Mouse (Mus musculus): ENCODE measurements around the gene Gngt2.

Gene Gngt2

DNA sequence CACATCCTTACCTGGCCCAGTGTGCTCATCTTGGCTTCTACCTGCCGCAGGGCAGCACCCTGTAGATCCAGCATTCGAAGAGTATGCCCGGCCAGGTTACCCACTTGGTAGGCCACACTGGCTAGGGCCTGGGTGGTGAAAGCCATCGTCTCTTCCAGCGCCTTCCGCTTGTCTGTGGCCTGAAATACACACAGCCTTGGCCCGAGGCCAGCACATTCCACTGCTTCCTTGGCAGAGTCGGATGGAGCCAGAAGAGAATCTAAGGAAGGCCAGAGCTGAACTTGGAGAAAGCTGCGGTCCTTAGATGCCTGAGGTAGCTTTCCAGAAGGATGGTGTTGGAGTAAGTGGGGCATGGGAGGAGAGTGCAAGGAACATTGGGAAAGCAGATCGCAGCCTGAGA is at the start of gene Gngt2:
Gene Gngt2, plus strand, starts transcription at position 158 of the 400 bp plus-strand sequence.
- peak; percentile 94 for DNase-seq

DNA sequence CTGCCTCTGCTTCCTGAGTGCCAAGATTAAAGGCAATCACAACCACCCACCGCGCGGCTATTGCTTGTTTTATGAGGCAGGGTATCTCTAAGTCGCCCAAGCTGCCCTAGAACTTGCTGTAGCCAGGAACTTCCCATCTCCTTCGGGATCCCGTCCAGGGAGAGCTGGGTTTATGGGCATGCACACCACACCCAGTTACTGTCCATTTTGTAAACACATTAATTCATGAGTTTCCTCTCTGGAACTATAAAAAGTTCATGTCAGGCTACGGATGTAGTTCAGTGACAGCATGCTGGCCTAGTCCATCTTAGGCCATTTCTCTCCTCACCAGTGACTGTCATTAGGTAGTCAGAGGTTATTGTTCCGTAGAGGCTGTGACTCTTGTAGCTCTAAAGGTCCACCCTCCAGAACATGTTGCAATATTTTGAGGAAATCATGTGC is 47.5 kb upstream of the Gngt2 start:
- peak; percentile 64 for DNase-seq

DNA sequence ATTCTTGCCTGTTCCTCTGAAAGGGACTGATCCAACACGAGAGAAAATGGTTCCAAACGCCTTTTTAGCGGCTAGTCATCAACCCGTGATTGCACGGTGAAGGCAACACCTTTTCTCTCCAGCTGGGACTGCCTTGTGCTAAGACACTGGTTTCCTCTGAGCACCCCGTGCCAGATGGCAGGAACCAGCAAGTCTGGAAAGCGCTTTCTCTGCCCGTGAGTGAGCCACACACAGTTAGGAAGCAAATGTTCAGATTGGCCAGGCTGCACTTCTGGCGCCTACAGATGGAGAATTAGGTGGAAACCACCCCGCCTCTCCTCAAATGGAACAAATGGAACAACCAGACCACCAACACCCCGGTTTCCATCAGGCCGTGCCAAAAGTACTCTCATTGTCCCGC is 45.2 kb upstream of the Gngt2 start:
- no peak for DNase-seq

DNA sequence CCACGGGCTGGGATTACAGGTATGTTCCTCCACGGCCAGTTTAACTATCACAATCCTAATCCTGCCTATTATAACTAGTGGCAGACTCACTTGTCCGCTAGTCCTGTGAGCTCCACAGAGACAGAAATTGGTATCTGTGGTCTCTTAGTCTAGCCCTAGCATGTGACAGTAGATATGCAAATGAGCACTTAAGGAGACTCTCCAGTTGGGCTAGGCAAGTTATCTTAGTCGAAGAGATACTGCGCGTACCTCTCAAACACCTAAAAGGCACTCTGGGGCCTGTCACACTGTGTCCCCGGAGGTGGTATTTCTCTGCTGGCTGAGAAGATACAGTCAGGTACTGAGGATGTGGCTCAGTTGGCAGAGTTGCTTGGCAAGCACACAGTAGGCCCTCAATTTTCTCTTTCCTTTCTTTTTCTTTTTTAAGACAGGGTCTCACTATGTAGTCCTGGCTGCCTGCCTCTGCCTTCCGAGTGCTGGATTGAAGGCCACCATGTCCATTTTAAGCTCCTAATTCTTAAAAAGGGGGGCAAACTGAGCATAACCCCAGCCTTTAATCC is 44.0 kb upstream of the Gngt2 start:
- DNase-seq = no peak

DNA sequence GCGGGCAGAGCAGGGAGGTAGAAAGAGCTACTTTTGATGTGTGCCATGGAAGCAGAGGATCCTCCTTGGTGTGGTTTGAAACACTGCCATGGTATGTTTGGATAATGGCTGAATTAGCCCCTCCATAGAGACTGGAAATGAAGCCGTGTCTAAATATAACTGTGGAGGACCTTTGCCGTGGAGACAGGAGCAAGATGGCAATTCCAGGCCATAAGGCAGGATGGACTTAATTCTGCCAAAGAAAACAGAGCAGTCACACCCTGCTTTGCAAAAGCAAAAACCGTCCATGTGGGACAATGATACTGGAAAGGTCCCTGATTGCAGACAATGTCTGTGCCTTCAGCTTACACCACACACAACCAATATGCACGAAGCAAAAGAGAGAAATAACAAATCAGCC is 42.8 kb upstream of the Gngt2 start:
- no peak for DNase-seq

DNA sequence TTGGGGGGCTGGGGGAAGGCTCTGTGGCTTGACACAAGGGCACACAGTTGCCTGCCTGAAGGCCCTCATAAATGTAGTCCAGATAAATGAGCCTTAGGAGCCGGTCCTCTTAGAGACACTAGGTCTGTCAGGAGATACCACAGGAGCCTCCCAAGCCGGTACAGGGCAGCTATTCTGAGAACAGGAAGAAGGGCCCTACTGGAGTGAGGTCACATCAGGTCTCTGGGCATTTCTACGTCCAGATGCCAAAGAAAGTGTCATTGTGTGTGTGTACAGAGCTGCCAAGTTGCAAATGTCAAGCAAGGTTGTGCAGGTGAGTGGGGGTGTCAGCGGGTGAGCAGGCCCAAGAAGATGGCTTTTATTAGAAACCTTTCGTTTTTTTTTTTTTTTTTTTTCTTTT is 41.4 kb upstream of the Gngt2 start:
- DNase-seq = no peak

DNA sequence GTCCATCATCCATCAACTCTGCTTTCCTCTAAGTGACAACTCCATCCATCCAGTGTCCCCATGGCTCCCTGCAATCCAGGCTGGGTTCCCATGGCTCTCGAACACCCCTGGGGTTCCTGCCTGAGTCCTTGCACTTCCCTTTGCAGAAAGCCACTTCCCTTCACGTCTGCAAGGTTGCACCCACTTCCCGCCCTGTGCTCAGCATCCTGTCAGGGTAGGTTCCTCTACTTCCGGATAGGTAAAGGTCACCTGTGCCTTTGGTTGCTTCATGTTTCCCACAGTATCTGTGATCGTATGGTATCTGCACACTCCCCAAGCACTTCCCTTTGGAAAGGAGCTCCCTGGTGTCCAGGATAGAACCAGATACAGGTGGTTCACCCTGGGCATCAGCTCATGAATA is 32.0 kb upstream of the Gngt2 start:
- DNase-seq = no peak

DNA sequence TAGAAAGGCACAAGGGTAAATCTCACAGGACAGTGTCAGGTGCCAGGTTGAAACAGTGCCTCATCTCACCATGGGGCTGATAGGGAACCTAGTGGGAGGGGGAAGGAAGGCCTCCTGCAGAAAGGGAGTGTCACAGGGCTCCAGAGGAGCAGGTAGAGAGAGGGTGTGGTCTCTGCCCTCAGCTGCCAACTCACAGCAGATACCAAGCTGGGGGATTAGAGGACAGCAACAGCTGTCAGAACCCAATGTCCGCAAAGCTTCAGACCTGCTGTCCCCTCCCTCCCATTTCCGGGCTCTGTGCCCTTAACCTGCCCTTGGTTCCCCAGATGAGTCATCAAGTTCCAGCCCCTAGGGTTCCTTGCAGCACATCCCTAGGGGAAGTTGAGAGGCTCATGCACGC is 31.5 kb upstream of the Gngt2 start:
- DNase-seq = no peak

DNA sequence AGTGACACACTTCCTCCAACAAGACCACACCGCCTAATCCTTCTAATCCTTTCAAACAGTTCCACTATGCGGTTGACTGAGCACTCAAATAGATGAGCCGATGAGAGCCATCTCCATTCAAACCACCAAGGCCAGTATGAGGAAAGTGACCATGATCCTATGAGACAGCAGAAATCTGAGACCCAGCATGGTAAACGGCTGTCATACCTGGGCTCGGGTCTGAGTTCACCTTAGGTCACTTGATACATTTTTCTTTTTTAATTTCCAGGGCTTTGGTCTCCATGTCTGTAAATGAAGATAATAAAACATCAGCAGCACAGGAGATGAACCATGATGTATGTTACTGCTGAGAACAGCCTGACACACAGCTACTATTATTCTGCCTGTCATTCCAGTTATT is 29.1 kb upstream of the Gngt2 start:
- no peak for DNase-seq

DNA sequence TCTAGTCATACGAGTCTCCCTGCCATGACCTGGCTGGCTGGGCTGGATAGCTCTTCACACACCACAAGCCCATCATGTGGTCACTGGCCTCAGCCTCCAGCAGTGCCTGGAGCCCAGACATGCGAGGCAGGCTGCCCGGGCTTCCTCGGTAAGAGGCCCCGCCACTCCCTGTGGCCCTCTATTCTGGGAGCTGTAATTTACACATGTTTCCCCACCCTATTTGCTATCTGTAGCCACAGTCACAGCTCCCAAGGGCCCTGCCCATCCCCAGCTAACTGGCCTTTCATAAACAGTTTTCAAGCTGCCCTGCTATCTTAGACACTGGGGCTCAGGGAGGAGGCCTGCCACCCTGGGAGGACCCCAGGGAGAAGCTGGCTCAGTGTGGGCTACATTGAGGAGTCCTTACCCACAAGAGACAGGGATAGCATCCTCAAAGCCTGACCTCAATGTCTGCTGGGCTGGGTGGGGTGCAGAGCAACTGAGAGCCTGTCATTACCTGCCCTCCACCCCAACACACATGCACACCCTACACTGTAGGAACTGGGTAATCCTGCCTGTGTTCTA is 28.5 kb upstream of the Gngt2 start:
- no peak for DNase-seq

DNA sequence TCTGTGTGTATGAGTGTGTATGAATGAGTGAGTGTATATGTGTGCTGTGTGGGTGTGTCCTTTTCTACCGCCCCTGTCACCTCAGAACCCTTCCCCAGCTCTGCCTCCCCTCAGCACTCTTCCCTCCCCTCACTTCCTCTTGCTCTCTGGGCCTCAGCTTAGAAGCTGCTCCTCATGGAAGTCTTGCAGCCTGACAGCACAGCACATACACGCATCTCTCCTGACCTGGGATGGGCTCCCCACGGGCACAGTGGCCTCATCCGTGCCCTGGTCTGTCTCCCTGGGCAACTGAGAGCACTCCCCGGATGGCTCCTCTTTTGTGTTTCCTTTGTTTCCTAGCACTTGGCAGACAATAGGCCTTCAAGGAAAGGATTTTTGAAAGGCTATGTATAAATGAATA is 27.4 kb upstream of the Gngt2 start:
- no peak for DNase-seq

DNA sequence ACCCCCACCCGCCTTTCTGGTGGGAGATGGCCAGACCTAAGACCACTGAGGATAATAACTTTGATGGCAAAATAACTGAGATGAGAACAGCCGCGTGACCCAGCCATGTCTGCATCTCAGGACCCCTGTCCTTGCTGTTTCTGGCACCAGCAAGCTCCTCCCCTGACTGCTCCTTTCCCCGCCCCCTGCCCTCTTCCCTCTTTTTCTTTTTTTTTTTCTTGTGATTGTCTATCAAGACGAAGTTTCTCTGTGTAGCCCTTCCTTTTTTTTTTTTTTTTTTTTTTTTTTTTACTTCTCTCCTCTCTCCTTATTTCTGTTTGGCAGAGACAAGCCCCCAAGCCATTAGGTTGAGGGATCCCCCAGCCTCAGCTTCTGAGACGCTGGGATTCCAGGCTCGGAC is 26.2 kb upstream of the Gngt2 start:
- DNase-seq = no peak

DNA sequence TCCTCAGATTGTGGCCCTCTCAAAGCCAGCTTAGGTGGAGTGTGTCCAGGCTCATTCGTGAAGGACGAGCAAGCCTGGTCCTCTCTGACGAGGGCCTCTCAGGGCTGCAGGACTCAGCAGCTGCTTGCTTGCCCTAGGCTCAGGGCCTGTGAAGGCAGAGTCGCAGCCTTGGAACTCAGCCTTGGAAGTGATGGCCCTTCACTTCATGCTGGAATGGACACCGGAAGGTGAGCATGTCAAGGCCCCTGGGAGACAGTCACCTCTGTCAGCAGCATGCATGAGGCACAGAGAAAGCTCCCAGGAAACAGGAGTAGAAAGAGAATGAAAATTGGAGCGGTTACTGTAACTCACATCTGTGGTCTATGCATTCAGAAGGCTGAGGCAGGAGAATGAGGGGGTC is 25.3 kb upstream of the Gngt2 start:
- DNase-seq = no peak

DNA sequence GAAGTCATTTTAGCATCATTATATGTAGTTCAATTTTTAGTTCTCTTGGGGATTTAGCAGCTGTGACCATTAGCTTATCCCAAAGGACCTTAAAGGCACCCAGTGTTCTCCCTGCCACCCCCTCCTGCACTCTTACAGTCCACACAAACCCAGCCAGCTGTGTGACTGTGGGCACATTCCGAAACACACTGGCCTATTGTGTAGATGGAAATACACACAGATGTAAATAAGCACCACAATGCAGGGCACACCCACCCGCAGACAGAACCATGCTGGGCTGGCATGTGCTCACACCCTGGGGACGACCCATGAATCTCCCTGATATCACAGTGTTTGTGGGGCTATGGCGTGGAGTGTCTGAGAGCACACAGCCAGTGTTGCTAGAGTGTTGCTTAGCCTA is 24.8 kb upstream of the Gngt2 start:
- no peak for DNase-seq

DNA sequence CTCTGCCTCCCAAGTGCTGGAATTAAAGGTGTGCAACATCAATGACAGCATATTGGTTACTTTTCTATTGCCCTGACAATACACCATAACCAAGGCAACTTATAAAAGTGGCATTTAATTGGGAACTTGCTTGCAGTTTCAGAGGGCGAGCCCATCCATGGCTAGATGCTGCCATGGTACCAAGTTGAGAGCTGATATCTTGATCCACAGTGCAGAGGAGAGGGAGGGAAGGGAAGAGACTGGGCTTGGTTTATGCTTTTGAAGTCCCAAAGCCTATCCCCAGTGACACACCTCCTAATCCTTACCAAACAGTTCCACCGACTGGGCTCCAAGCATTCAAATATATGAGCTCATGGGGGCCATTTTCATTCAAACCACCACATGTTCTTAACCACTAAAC is 22.9 kb upstream of the Gngt2 start:
- no peak for DNase-seq

DNA sequence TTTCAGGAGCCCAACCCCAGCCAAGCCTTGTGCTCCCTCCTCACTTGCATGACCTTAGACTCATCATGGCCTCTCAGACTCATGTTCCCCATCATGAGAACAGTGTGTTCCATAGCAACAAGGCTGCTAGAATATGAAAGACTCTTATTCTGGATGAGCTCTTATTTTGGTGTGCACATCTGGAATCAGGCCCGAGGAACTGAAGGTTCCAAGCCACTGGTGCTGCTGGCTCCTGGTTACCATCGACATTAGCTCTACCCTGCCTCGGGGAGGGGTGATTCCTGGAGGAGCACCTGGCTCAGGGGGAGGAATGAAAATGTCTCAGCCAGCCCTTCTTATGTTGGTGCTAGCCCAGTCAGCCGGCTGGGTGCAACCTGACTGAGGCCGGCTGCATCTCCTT is 22.2 kb upstream of the Gngt2 start:
- no peak for DNase-seq

DNA sequence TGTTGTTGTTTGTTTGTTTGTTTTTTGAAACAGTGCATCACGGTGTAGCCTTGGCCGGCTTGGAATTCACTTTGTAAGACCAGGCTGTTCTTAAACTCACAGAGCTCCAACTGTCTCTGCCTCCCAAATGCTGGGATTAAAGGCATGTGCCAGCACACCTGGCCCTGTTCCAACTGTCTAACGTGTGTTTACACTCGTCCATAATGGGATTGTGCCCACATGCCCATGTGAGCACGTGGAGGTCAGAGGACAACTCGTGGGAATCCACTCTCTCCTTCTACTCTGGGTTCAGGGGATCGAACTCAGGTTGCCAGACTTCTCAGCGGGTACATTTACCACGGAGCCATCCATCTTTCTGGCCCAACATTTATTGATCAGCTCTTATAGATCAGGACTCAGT is 21.6 kb upstream of the Gngt2 start:
- DNase-seq = no peak

DNA sequence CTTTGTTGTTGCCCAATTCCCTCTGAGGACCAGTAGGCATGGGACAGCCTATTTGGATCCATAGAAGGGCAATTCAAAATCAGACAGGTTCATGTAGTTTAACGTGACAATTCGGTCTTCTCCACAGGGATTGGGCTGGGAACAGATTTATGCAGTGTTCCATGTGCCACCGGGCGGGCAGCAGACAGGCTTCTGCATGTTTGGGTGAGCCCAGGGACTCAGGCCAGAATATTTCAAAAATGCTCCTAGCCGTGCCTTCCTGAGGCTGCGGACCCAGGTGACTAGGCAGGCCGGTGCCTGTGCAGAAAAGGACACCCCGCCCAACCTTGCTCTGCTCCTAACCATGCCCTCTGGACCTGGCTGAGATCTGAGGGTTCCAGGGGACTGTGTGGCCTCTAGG is 17.9 kb upstream of the Gngt2 start:
- DNase-seq = no peak

DNA sequence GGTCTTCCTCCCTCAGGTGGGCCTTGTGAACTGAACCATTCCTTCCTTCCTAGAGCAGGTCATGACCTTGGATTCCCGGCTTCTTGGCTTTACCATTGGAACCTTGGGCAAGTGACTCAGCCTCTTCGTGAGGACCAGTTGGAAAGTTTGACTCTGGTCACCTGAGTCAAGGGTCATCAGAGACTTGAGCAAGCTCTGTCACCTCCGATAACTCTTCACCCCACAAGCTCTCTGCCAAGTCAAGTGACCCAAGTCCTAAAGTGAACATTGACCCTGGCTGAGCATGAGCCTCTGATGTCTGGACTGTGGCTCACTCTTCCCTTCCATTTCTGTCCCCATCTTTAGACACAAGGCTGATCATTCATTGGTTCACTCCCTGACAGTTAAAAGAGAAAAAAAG is 15.5 kb upstream of the Gngt2 start:
- no peak for DNase-seq

DNA sequence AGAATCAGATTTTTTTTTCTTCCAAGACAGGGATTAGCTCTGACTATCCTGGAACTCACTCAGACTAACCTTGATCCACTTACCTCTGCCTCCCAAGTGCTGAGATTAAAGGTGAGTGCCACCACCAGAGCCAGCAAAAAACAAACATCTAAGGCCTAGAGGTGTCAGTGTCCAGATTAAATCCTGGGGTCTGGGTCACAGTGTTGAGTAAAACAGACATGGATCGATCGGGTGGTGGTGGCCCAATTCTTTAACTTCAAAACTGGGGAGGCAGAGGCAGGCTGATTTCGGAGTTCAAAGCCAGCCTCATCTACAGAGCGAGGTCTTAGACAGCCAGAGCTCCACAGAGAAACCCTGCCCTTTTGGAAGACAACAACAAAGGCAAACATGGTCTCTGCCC is 14.6 kb upstream of the Gngt2 start:
- no peak for DNase-seq

DNA sequence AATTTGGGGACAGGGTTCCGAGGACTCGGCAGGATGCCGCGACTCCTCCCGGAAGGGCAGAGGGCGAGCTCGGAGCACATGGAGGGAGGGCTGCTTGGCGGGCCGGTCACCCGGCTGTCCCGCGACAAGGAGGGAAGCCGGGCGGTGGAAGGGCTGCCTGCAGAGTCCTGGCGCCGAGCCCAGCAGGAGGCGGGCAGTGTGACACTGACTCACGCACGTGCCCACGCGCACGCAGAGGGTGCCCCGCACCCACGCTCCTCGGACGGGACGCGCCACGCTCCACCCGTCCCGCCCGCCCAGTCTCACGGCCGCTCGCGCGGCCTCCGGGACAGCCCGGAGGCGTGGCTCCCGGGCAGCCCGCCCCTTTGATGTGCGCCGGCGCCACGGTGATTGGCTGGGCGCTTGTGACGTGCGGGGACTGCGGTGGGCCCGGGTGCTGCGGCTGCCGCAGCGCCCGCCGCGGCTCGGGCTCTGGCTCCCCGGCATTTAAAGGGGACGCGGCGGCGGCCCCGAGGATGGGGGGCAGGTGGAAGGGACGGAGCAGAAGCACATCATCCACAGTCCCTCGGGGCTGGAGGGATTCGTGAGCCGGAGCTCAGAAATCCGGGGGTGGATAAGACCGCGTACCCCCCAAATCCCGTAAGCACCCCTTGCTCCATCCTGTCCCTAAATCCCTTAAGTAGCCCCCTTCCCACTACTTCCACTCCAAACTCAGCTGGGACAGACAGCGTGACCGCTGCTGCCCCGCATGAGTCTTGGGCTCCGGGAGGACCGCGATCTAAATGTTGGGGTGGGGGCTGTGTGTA is 12.7 kb upstream of the Gngt2 start, which contains the start of gene Phospho1:
Gene Phospho1, plus strand, starts transcription at position 429 of the 806 bp plus-strand sequence.
- DNase-seq = peak; percentile 93

DNA sequence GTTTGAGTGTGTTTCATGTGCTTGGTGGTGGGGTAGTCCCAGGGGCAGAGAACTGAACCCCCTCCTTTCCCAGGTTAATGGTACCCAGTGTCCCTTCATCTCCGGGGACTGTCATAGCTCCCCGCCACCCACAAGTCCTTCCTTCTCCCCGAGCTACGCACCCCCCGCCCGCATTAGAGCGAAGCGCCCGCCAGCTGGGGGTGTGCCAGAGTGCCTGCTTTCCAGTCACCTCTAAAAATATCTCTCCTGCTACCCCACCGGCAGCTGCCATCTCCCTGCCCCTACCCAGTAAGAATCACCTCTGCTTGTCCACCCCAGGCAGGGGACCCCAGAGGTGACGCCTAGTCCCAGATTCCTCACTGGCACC is 12.2 kb upstream of the Gngt2 start:
- peak; percentile 70 for DNase-seq

DNA sequence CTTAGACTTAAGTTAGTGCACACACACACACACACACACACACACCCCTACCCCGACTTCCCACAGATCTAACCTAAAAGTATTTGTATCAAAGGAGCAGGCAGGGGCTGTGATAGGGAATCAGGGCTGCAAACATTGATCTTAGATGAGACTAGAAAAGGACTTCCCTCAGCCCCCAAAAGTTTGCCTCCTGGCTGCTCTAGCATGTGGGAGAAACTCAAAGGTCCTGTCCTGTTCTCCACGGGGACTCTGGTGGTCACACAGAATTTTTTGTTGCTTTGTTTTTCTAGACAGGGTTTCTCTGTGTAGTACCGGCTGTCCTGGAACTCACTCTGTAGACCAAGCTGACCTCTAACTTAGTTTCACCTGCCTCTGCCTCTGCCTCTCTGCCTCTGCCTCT is 11.4 kb upstream of the Gngt2 start:
- no peak for DNase-seq

DNA sequence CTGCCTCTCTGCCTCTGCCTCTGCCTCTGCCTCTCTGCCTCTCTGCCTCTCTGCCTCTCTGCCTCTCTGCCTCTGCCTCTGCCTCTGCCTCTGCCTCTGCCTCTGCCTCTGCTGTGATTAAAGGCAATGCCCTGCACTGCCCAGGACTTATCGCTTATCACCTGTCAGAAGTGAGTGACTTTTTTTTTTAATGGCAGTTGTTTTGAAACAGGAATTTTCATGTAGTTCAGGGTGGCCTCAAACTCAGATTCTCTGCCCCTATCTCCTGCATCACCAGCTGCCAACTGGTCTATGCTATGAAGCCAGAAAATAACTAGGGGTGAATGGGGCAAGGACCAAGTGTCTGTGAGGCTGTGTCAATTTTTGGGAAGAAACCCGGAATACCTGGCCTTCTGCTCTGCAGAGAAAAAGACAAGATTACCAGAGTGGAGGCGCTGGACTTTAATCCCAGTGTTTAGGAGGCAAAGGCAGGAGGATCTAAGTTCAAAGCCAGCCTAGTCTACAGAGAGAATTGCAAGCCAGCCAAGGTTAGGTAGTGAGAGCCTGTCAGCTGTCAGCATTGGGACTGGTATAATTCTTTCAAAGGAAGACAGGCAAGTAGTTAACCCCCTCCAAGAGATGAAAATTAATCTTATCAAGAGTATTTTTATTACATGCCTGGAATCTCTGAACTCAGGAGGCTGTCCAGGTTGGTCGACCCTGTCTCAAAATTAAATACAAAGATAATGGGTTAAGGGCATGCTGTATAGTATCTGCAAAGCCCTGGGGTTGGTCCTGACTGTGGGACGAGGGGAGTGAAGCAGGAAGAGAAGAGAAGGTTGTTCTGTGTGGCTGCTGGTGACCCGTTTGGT is 10.5 kb upstream of the Gngt2 start:
- DNase-seq = no peak

All from lung, postnatal 14 days (tissue).